Mouse (Mus musculus) heart, adult 2 months (tissue): Measurements from ENCODE around the gene Bhmt. TPM values are rescaled to one million over a fixed set of nuclear protein-coding genes. Genes with fewer than 3 reads are reported as not detected.
"Not testable (repeated sequence)": the region's sequence is repeated elsewhere in the genome, so short reads cannot be mapped to it uniquely, and the experiment has no call there.

Experiments
- DNase-seq, 2 experiments: peaks; one replicate each; pipeline ENCODE4 v3.0.0; 2021
- H3K27ac ChIP-seq: fragments of 200-600 bp; 2 replicates; pipeline ENCODE4 v1.8.1; 2022
- H3K27me3 ChIP-seq: fragments of 200-500 bp; 2 replicates; pipeline ENCODE4 v1.6.1; 2012; ENCODE audit warnings: mild to moderate bottlenecking, low read length, inconsistent platforms, mixed read lengths; ENCODE audit not compliant: control insufficient read depth, insufficient read depth
- H3K36me3 ChIP-seq: fragments of 200-500 bp; 2 replicates; pipeline ENCODE4 v1.6.1; 2012; ENCODE audit warnings: low read length, inconsistent platforms; ENCODE audit not compliant: control insufficient read depth, insufficient read depth
- H3K4me1 ChIP-seq: fragments of 200-500 bp; 2 replicates; pipeline ENCODE4 v1.6.1; 2011; ENCODE audit warnings: low read length; ENCODE audit not compliant: control insufficient read depth, insufficient read depth
- H3K4me3 ChIP-seq: fragments of 200-600 bp; 2 replicates; pipeline ENCODE4 v1.8.1; 2022
- H3K79me2 ChIP-seq: fragments of 200-500 bp; replicated peaks from 2 replicates; pipeline ENCODE4 v1.6.1; 2012; ENCODE audit warnings: mild to moderate bottlenecking, inconsistent platforms, low read length, moderate library complexity, mixed read lengths; ENCODE audit not compliant: control insufficient read depth, insufficient read depth
- H3K9ac ChIP-seq: fragments of 200-500 bp; 2 replicates; pipeline ENCODE4 v1.6.1; 2012; ENCODE audit warnings: low read depth, mild to moderate bottlenecking, control low read depth, inconsistent platforms, low read length, mixed read lengths
- CTCF ChIP-seq: fragments of 200-600 bp; IDR thresholded peaks from 2 replicates; pipeline ENCODE4 v1.8.1; 2022; ENCODE audit warnings: antibody characterized with exemption, mild to moderate bottlenecking, moderate library complexity
- EP300 ChIP-seq: fragments of 200-500 bp; IDR thresholded peaks from 2 replicates; pipeline ENCODE4 v1.6.1; 2011; ENCODE audit warnings: low read depth, low read length, control low read depth; ENCODE audit not compliant: insufficient read depth
- POLR2A ChIP-seq: fragments of 200-500 bp; IDR thresholded peaks from 2 replicates; pipeline ENCODE4 v1.6.1; 2011; ENCODE audit warnings: mild to moderate bottlenecking, low read depth, low read length, control low read depth; ENCODE audit not compliant: insufficient read depth
- WGBS: fragments of 180-500 bp; shearing (Covaris S2); methylation state at CpG from one replicate; pipeline ENCODE4 v1.1.7; 2018; 5-methylcytosine and 5-hydroxymethylcytosine counted together
- intact Hi-C: fragments of 180-260 bp; cut with DNase I; formaldehyde crosslinking; loops from one replicate; pipeline ENCODE4 v1.15.1; 2025
- polyA plus RNA-seq: library from polyadenylated mRNA; depleted of rRNA; stranded (reverse); fragments of >200 nt; gene quantifications from 2 replicates; pipeline ENCODE4 v1.2.3, GENCODE M21; 2012; rRNA removed
- total RNA-seq, 2 experiments: library from RNA; stranded (reverse); gene quantifications; 2 replicates each; pipeline ENCODE4 v1.2.3; 2021

The Bhmt gene
- total and polyA plus RNA-seq, 3 experiments, result not detected

DNA sequence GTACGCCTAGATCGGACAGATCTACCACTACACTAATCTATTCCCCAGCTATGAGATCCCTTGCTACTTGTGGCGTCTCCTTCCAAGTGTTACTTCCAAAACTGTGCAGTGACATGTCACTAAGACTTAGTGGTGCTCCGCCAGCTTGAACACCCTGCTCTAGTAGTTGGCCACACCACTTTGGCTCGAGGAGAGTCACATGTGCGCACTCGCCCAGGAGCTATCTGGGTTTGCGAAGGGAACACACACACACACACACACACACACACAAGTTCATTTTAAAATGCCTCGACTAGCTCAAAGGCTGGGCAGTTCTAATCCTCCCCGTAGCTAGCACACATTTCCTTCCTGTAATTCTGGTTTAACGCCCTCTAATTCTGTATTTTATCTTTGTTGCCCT, 36.2 kb downstream of the Bhmt start:
- Histone ChIP-seq H3K4me1 (no peaks in the 10 kb centered on the region), H3K4me3 (no peak overlapping the region), H3K27ac (no peak overlapping the region), H3K9ac (no peak overlapping the region), H3K27me3 (no peaks in the 10 kb centered on the region), H3K79me2 (no peaks in the 10 kb centered on the region), H3K36me3 (no peaks in the 10 kb centered on the region)
- WGBS, result 62% methylated on average over 11 of the region's 11 CpGs
- TF ChIP-seq CTCF, result no peak
- TF ChIP-seq POLR2A, result no peak
- no peak for TF ChIP-seq EP300
- intact Hi-C loops, result no loop called here
- DNase-seq, result no peak

DNA sequence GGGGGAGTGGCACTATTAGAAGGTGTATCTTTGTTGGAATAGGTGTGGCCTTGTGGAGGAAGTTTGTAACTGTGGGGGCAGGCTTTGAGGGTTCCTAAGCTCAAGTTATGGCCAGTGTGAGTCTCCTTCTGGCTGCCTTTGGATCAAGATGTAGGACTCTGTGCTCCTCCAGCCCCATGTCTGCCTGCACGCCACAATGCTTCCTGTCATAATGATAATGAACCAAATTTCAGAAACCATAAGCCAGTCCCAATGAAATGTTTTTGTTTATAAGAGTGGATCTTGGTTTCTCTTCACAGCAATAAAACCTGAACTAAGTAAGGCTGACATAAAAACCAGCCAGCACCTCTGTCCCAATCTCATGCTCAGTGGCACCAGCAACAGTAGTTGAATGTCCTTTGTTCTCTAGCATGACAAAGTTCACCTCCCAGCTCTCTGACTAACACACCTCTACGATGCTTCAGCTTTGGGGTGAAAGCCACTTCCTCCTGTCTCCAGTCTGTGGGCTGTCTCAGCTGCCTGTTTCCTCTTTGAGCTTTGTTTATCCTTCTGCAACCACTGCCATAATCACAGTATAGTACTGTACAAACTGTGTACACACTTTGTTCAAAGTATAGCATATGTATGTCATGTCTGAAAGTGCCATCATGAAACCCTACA, 44.6 kb downstream of the Bhmt start:
- whole genome bisulfite sequencing, result 56% methylated on average over 2 of the region's 2 CpGs
- Histone ChIP-seq H3K27ac (no peak overlapping the region), H3K36me3 (no peaks in the 10 kb centered on the region), H3K9ac (no peak overlapping the region), H3K79me2 (no peaks in the 10 kb centered on the region), H3K27me3 (no peaks in the 10 kb centered on the region), H3K4me1 (no peaks in the 10 kb centered on the region), H3K4me3 (no peak overlapping the region)
- DNase-seq, result no peak
- TF ChIP-seq EP300 (no peak), POLR2A (no peak), CTCF (no peak)
- intact Hi-C loops, result no loop called here

DNA sequence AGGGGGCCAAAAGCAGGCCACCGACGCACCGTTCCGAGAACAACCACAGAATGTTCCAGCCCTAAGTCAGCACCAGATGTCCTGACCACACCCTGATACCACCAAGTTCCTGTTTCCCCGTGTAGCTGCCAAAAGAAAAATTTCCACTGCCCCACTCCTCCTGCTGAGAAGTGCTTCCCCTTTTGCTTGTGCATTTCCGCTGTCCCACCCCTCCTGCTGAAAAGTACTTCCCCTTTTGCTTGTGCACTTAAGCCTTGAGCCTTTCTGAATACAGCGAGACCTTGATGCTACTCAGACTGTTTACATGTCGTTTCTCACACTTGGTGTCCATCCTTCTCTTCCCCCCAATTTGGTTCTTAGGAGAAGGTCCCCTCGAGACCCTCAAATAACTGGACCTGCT, 55.2 kb downstream of the Bhmt start:
- WGBS, result 75% methylated on average over 9 of the region's 9 CpGs
- H3K9ac ChIP-seq, H3K79me2 ChIP-seq, H3K36me3 ChIP-seq, H3K4me1 ChIP-seq, H3K27ac ChIP-seq, intact Hi-C loops, DNase-seq, H3K27me3 ChIP-seq, H3K4me3 ChIP-seq: not testable (repeated sequence)

DNA sequence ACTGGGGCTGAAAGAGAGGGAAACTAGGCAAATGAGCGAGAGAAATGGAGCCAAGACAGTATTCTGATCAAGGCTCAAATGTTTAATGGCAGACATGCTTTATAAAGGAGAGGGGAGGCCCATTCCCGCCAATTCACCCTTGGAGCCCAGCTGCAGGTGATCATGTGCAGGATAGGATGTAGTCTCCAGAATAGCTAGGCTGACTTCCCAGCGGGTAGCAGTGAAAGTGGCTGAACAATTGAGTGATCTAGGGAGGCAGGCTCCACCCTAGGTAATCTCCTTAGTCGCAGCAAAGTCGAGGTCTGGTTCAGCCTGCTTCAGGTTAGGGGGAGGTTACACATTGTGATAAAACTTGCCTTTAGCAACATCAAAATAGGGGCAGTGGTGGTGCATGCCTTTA, 57.3 kb downstream of the Bhmt start:
- H3K9ac ChIP-seq, result no peak overlapping the region
- H3K36me3 ChIP-seq, result no peaks in the 10 kb centered on the region
- DNase-seq, result no peak
- H3K27me3 ChIP-seq, result no peaks in the 10 kb centered on the region
- H3K27ac ChIP-seq, result no peak overlapping the region
- H3K4me3 ChIP-seq, result no peak overlapping the region
- no peaks in the 10 kb centered on the region for H3K79me2 ChIP-seq
- intact Hi-C loops, result no loop called here
- TF ChIP-seq EP300, result no peak
- WGBS, result 79% methylated on average over 5 of the region's 5 CpGs
- H3K4me1 ChIP-seq, result no peaks in the 10 kb centered on the region

DNA sequence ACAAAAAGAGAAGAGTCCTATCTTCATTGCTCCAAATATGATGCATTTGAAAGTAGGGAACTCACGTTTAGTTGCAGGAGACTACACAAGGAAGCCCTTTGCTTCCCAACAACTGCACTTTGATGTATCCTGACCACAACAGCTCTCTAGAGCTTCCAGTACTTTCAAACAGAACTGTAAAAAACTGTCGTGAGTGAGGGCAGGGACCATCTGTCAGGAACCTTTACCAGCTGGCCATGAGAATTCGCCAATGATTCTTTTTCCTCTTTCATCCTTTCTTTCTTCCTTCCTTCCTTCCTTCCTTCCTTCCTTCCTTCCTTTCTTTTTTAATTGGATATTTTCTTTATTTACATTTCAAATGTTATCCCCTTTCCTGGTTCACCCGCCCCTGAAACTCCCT, 68.1 kb downstream of the Bhmt start:
- H3K9ac ChIP-seq, result no peak overlapping the region
- WGBS, result 51% methylated on average over 4 of the region's 4 CpGs
- no peaks in the 10 kb centered on the region for H3K4me1 ChIP-seq
- no peak overlapping the region for H3K27ac ChIP-seq
- TF ChIP-seq POLR2A (no peak), CTCF (no peak), EP300 (no peak)
- no peak overlapping the region for H3K4me3 ChIP-seq
- intact Hi-C loops, result no loop called here
- H3K36me3 ChIP-seq, result no peaks in the 10 kb centered on the region
- no peaks in the 10 kb centered on the region for H3K79me2 ChIP-seq
- no peaks in the 10 kb centered on the region for H3K27me3 ChIP-seq
- no peak for DNase-seq

Other genes with a start within 250 kb of the Bhmt start
- gene Jmy, start 138.2 kb downstream of the Bhmt start, total RNA-seq, result 10 to 100 TPM; 41.0 to 50.7 TPM
- gene Jmy, start 138.2 kb downstream of the Bhmt start, polyA plus RNA-seq, result 6.4 and 13.1 TPM in 2 replicates
- not detected for gene Bhmt2, start 36.3 kb upstream of the Bhmt start, total RNA-seq
- 0.06 TPM in 1 of 2 replicates, not detected in the other for gene Bhmt2, start 36.3 kb upstream of the Bhmt start, polyA plus RNA-seq
- gene Dmgdh, start 36.5 kb upstream of the Bhmt start, total RNA-seq, result not detected
- 0.06 TPM in 1 of 2 replicates, not detected in the other for gene Dmgdh, start 36.5 kb upstream of the Bhmt start, polyA plus RNA-seq
- 1 to 10 TPM; 4.6 to 5.7 TPM for gene Arsb, start 133.7 kb upstream of the Bhmt start, total RNA-seq
- gene Arsb, start 133.7 kb upstream of the Bhmt start, polyA plus RNA-seq, result 9.6 and 14.6 TPM in 2 replicates